Mouse (Mus musculus) cerebellum, adult 2 months (tissue): ENCODE results near the gene 9030025P20Rik.

Source experiments
- CTCF ChIP-seq: fragments of 200-500 bp; IDR thresholded peaks from 2 replicates; pipeline ENCODE4 v1.5.1; 2011; ENCODE audit warnings: low read depth, mild to moderate bottlenecking, control low read depth, low read length, moderate library complexity, borderline replicate concordance; ENCODE audit not compliant: insufficient read depth
- POLR2A ChIP-seq: fragments of 200-500 bp; IDR thresholded peaks from 2 replicates; pipeline ENCODE4 v1.6.1; 2011; ENCODE audit warnings: low read length, control low read depth, borderline replicate concordance; ENCODE audit not compliant: insufficient read depth

DNA sequence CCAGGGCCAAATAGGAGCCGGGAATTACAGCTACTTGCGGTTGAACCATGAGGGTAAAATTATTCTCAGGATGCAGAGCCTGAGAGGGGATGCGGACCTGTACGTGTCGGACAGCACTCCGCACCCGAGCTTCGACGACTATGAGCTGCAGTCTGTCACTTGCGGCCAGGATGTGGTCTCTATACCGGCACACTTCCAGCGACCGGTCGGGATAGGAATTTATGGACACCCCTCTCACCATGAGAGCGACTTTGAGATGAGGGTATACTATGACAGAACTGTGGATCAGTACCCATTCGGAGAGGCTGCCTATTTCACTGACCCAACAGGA, 34.6 kb upstream of the 9030025P20Rik start:
- TF ChIP-seq CTCF (no peak), POLR2A (no peak)
